In the genomic region with DNA sequence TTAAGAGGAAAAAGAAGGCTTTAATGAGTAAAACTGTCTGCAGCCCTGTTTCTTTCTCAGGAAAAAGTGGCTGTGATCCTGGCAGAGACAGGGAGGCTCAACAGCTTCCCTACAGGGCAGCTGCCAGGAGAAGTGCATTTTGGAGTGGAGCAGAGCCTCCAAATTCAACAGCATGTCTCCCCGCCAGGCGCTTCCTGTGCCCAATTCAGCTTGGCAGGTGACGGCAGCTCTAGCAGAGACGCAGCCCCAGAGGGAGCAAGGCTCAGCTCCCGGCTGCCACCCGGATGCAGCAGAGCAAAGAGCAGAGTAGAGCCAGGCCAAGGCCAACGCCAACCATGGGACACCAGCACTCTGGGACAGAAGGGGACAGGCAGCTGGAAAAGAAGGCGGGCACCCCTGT, we compare ENCODE assay signal across 13 mouse cellular contexts. TPM values are rescaled to one million over a fixed set of nuclear protein-coding genes. Genes with fewer than 3 reads are reported as not detected.
DNase-seq lines count a peak whose midpoint lies in the region; ATAC-seq and TF ChIP-seq lines count a peak whose summit lies in the region.
"Had no signal": no experiment of that assay in that cellular context is flagged by ENCODE, and none has a peak within 500 bp of the region (broad histone marks: within the 10 kb centered on the region; RNA-seq: fewer than 3 reads in every experiment).

No protein-coding gene starts in this region.

- H3K4me1 ChIP-seq in forebrain, embryonic 13.5 days = peaks cover 9% of the 10 kb centered on the region; the same call in 1 of the 2 replicates
- H3K4me1 ChIP-seq in forebrain, embryonic 12.5 days = peaks cover 5% of the 10 kb centered on the region; the same call in 1 of the 2 replicates
- peaks cover 38% of the 10 kb centered on the region for H3K4me1 ChIP-seq in E14TG2a.4 (replicated peaks; ENCODE audit: low read depth, low read length)
- no peaks in the 10 kb centered on the region for H3K4me1 ChIP-seq in cerebellum, adult 2 months (ENCODE audit: control insufficient read depth, insufficient read depth, low read length)
- H3K4me1 ChIP-seq: midbrain, embryonic 13.5 days had no signal

- ATAC-seq in forebrain, embryonic 13.5 days = no peak; the same call in 1 of the 2 replicates
- ATAC-seq in forebrain, embryonic 12.5 days (ENCODE audit: low FRiP score) = no peak
- ATAC-seq: midbrain, embryonic 13.5 days had no signal

- no peak overlapping the region for H3K9ac ChIP-seq in forebrain, embryonic 13.5 days
- no peak overlapping the region for H3K9ac ChIP-seq in forebrain, embryonic 12.5 days
- H3K9ac ChIP-seq: limb, embryonic 15.5 days; midbrain, embryonic 13.5 days had no signal

- peaks cover 22% of the 10 kb centered on the region for H3K27me3 ChIP-seq in forebrain, embryonic 13.5 days
- peaks cover 29% of the 10 kb centered on the region for H3K27me3 ChIP-seq in forebrain, embryonic 12.5 days
- peaks cover 60% of the 10 kb centered on the region for H3K27me3 ChIP-seq in E14TG2a.4 (ENCODE audit: insufficient read depth, low read length)
- peaks cover 2% of the 10 kb centered on the region; the same call in 1 of the 2 replicates for H3K27me3 ChIP-seq in cerebellum, adult 2 months (ENCODE audit: control insufficient read depth, insufficient read depth, low read length)

- intact Hi-C loops in left cerebral cortex, postnatal 25 days (cut with DNase I) = no loop called here

- no peaks in the 10 kb centered on the region for H3K36me3 ChIP-seq in forebrain, embryonic 13.5 days (ENCODE audit: poor library complexity, severe bottlenecking)
- H3K36me3 ChIP-seq in forebrain, embryonic 12.5 days (replicated peaks) = no peaks in the 10 kb centered on the region
- H3K36me3 ChIP-seq in E14TG2a.4 (ENCODE audit: insufficient read depth, low read length) = no peaks in the 10 kb centered on the region
- H3K36me3 ChIP-seq: limb, embryonic 15.5 days; midbrain, embryonic 13.5 days had no signal

- H3K4me2 ChIP-seq in forebrain, embryonic 13.5 days = no peak overlapping the region
- H3K4me2 ChIP-seq in forebrain, embryonic 12.5 days = no peak overlapping the region
- H3K4me2 ChIP-seq: limb, embryonic 15.5 days; midbrain, embryonic 13.5 days had no signal

- 62% methylated on average over 8 of the region's 8 CpGs for WGBS in forebrain, embryonic 13.5 days
- WGBS in forebrain, embryonic 12.5 days = 67% methylated on average over 8 of the region's 8 CpGs
- WGBS in cerebellum, adult 2 months = 10% methylated on average over 8 of the region's 8 CpGs

- DNase-seq in cerebellum, adult 2 months = peak; percentile 26 to 58
- DNase-seq in left cerebral cortex, postnatal 25 days (ENCODE audit: low spot score in 2 of 2) = peak; percentile 31 to 71
- DNase-seq in urinary bladder, postnatal 25 days (ENCODE audit: low spot score) = no peak
- no peak for DNase-seq in kidney, postnatal 36 days
- no peak for DNase-seq in kidney, adult 8-10 months
- DNase-seq: embryo, embryonic 11 days had no signal

- H3K27ac ChIP-seq in forebrain, embryonic 13.5 days = 0 out of 2 replicates have a peak overlapping the region, but pooled peaks have one; percentile 10
- no peak overlapping the region for H3K27ac ChIP-seq in forebrain, embryonic 12.5 days
- no peak overlapping the region for H3K27ac ChIP-seq in cerebellum, adult 2 months (ENCODE audit: insufficient read depth, low read length)
- H3K27ac ChIP-seq: limb, embryonic 15.5 days; midbrain, embryonic 13.5 days had no signal

- H3K4me3 ChIP-seq in forebrain, embryonic 13.5 days = no peak overlapping the region
- H3K4me3 ChIP-seq in forebrain, embryonic 12.5 days (replicated peaks) = no peak overlapping the region
- peak overlapping the region; percentile 32; the same call in 1 of the 2 replicates for H3K4me3 ChIP-seq in E14TG2a.4 (replicated peaks; ENCODE audit: low read length)
- no peak overlapping the region for H3K4me3 ChIP-seq in cerebellum, adult 2 months (replicated peaks; ENCODE audit: insufficient read depth, low read depth, low read length)
- H3K4me3 ChIP-seq: limb, embryonic 15.5 days; midbrain, embryonic 13.5 days had no signal

- no peaks in the 10 kb centered on the region for H3K9me3 ChIP-seq in forebrain, embryonic 13.5 days (replicated peaks)
- H3K9me3 ChIP-seq in forebrain, embryonic 12.5 days = no peaks in the 10 kb centered on the region
- H3K9me3 ChIP-seq in E14TG2a.4 (ENCODE audit: low read length) = no peaks in the 10 kb centered on the region
- H3K9me3 ChIP-seq: limb, embryonic 15.5 days; midbrain, embryonic 13.5 days had no signal

- TF ChIP-seq CTCF in E14TG2a.4 (conservative IDR thresholded peaks at IDR 0.05; ENCODE audit: low read length) = no peak
- TF ChIP-seq CTCF in cerebellum, adult 2 months (IDR thresholded peaks at IDR 0.05; ENCODE audit: borderline replicate concordance, insufficient read depth, low read depth, low read length) = no peak

- TF ChIP-seq POLR2A in cerebellum, adult 2 months (IDR thresholded peaks at IDR 0.05; ENCODE audit: borderline replicate concordance, insufficient read depth, low read length) = no peak

RNA-seq across cellular contexts. Expression of gene 3100002H09Rik, which starts 3.4 kb away (rescaled TPM):
- polyA plus RNA-seq in forebrain, embryonic 13.5 days (2015; fragmentation: Nextera tagmentation; extraction: Ambion mirVana) = 0.84 and 1.0 TPM in 2 replicates
- 0.47 and 0.74 TPM in 2 replicates for polyA plus RNA-seq in forebrain, embryonic 12.5 days (2016; fragmentation: Nextera tagmentation; extraction: Ambion mirVana)
- polyA plus RNA-seq in cerebellum, adult 2 months (2012; rRNA removed) = not detected in 2 replicates
- total RNA-seq in left cerebral cortex, postnatal 25 days (2021) = 1 to 10 TPM in 1 of 2 experiments, under 1 TPM in 1; 0.44 to 1.1 TPM
- total RNA-seq: hematopoietic stem cell, adult 5-6 weeks had no signal
- polyA plus RNA-seq: limb, embryonic 15.5 days; stomach, embryonic 16.5 days had no signal

RNA-seq across cellular contexts. Expression of gene Pou3f1, which starts 49.4 kb away (rescaled TPM):
- polyA plus RNA-seq in forebrain, embryonic 13.5 days (2015; fragmentation: Nextera tagmentation; extraction: Ambion mirVana) = 12.0 and 13.2 TPM in 2 replicates
- 16.0 and 21.6 TPM in 2 replicates for polyA plus RNA-seq in forebrain, embryonic 12.5 days (2016; fragmentation: Nextera tagmentation; extraction: Ambion mirVana)
- polyA plus RNA-seq in cerebellum, adult 2 months (2012; rRNA removed) = 2.3 and 3.3 TPM in 2 replicates
- 10 to 100 TPM; 18.2 to 18.3 TPM for total RNA-seq in left cerebral cortex, postnatal 25 days (2021)
- total RNA-seq: hematopoietic stem cell, adult 5-6 weeks had no signal

Comparison
In these comparisons a context has a peak if more than half of its experiments do, and no peak if none do; other contexts are left out.
1. DNase-seq: peak in cerebellum, adult 2 months (2 of 2) and left cerebral cortex, postnatal 25 days (2 of 2); none in urinary bladder, postnatal 25 days (single experiment), kidney, postnatal 36 days (0 of 2) and kidney, adult 8-10 months (0 of 2).